Mouse (Mus musculus) neural tube, embryonic 15.5 days (tissue): Measurements from ENCODE around the gene Pdxdc1. TPM values are rescaled to one million over a fixed set of nuclear protein-coding genes. Genes with fewer than 3 reads are reported as not detected.

ENCODE experiments used
- ATAC-seq: fragments of 200-750 bp; cut with Nextera tagmentation; 2 replicates; pipeline ENCODE4 v1.8.0; 2017; ENCODE audit warnings: mild to moderate bottlenecking, moderate TSS enrichment, moderate library complexity; ENCODE audit not compliant: low FRiP score
- H3K27ac ChIP-seq: fragments of 300-500 bp; sonication (generic); replicated peaks from 2 replicates; pipeline ENCODE4 v1.5.1; 2015; ENCODE audit warnings: mild to moderate bottlenecking, inconsistent platforms
- H3K27me3 ChIP-seq: fragments of 300-500 bp; sonication (generic); replicated peaks from 2 replicates; pipeline ENCODE4 v1.6.1; 2015; ENCODE audit warnings: inconsistent platforms
- H3K36me3 ChIP-seq: fragments of 300-500 bp; sonication (generic); 2 replicates; pipeline ENCODE4 v1.6.1; 2015; ENCODE audit warnings: inconsistent platforms
- H3K4me1 ChIP-seq: fragments of 300-500 bp; sonication (generic); 2 replicates; pipeline ENCODE4 v1.6.1; 2015; ENCODE audit warnings: inconsistent platforms
- H3K4me2 ChIP-seq: fragments of 300-500 bp; sonication (generic); 2 replicates; pipeline ENCODE4 v1.6.1; 2015; ENCODE audit warnings: inconsistent platforms, mild to moderate bottlenecking, moderate library complexity
- H3K4me3 ChIP-seq: fragments of 300-500 bp; sonication (generic); replicated peaks from 2 replicates; pipeline ENCODE4 v1.5.1; 2015; ENCODE audit warnings: mild to moderate bottlenecking, inconsistent platforms
- H3K9ac ChIP-seq: fragments of 300-500 bp; sonication (generic); replicated peaks from 2 replicates; pipeline ENCODE4 v1.6.1; 2015; ENCODE audit warnings: mild to moderate bottlenecking, inconsistent platforms
- H3K9me3 ChIP-seq: fragments of 300-500 bp; sonication (generic); replicated peaks from 2 replicates; pipeline ENCODE4 v1.6.1; 2016; ENCODE audit warnings: inconsistent platforms
- WGBS: fragments of 180-500 bp; shearing (Covaris S2); methylation state at CpG from one replicate; pipeline ENCODE4 v1.1.7; 2015; ENCODE audit warnings: mixed read lengths; 5-methylcytosine and 5-hydroxymethylcytosine counted together
- polyA plus RNA-seq: library from polyadenylated mRNA; unstranded; fragments of >200 nt; fragmentation: Nextera tagmentation; extraction: Ambion mirVana; gene quantifications from 2 replicates; pipeline ENCODE4 v1.2.1, GENCODE M21; 2015

Gene Pdxdc1
- polyA plus RNA-seq, 1 experiment from 2014 or later = 71.1 TPM

GRCm38 (mm10) chr16:13840056-13840455, 62.9 kb downstream of the Pdxdc1 start:
- H3K4me1 ChIP-seq = no peaks in the 10 kb centered on the region
- no peaks in the 10 kb centered on the region for H3K9me3 ChIP-seq
- no peaks in the 10 kb centered on the region for H3K27me3 ChIP-seq
- WGBS = 91% methylated on average over 7 of the region's 7 CpGs
- no peak overlapping the region for H3K4me2 ChIP-seq
- H3K4me3 ChIP-seq = no peak overlapping the region
- no peak for ATAC-seq
- H3K36me3 ChIP-seq = peaks cover 86% of the 10 kb centered on the region
- H3K9ac ChIP-seq = no peak overlapping the region
- H3K27ac ChIP-seq = no peak overlapping the region

GRCm38 (mm10) chr16:13834382-13834781, 68.5 kb downstream of the Pdxdc1 start:
- Histone ChIP-seq H3K27ac (no peak overlapping the region), H3K4me2 (no peak overlapping the region), H3K4me3 (no peak overlapping the region), H3K36me3 (peaks cover 95% of the 10 kb centered on the region), H3K27me3 (no peaks in the 10 kb centered on the region), H3K9me3 (no peaks in the 10 kb centered on the region), H3K4me1 (no peaks in the 10 kb centered on the region), H3K9ac (no peak overlapping the region)
- ATAC-seq = no peak
- WGBS = 96% methylated on average over 5 of the region's 5 CpGs

- Histone ChIP-seq H3K4me3 (no peak overlapping the region), H3K9ac (no peak overlapping the region), H3K9me3 (no peaks in the 10 kb centered on the region), H3K27ac (no peak overlapping the region), H3K27me3 (no peaks in the 10 kb centered on the region), H3K36me3 (peaks cover 93% of the 10 kb centered on the region), H3K4me2 (no peak overlapping the region), H3K4me1 (no peaks in the 10 kb centered on the region)
- 87% methylated on average over 5 of the region's 5 CpGs for WGBS
- ATAC-seq = no peak
Observed at GRCm38 (mm10) chr16:13831606-13832005, 71.3 kb downstream of the Pdxdc1 start.

- Histone ChIP-seq H3K9ac (no peak overlapping the region), H3K4me3 (no peak overlapping the region), H3K36me3 (peaks cover 83% of the 10 kb centered on the region), H3K4me2 (no peak overlapping the region), H3K9me3 (no peaks in the 10 kb centered on the region), H3K27ac (no peak overlapping the region), H3K4me1 (no peaks in the 10 kb centered on the region), H3K27me3 (no peaks in the 10 kb centered on the region)
- ATAC-seq = no peak
- WGBS = 89% methylated on average over 10 of the region's 10 CpGs
Observed at GRCm38 (mm10) chr16:13830444-13830843, 72.5 kb downstream of the Pdxdc1 start.

- Histone ChIP-seq H3K9me3 (no peaks in the 10 kb centered on the region), H3K27me3 (no peaks in the 10 kb centered on the region), H3K36me3 (peaks cover 49% of the 10 kb centered on the region), H3K9ac (no peak overlapping the region), H3K4me2 (no peak overlapping the region), H3K4me1 (peaks cover 8% of the 10 kb centered on the region), H3K27ac (no peak overlapping the region), H3K4me3 (no peak overlapping the region)
- WGBS = 93% methylated on average over 4 of the region's 4 CpGs
- no peak for ATAC-seq
Observed at GRCm38 (mm10) chr16:13826511-13826910, 76.4 kb downstream of the Pdxdc1 start.

GRCm38 (mm10) chr16:13825781-13826490, 77.0 kb downstream of the Pdxdc1 start:
- H3K4me3 ChIP-seq = no peak overlapping the region
- no peak overlapping the region for H3K27ac ChIP-seq
- H3K9me3 ChIP-seq = no peaks in the 10 kb centered on the region
- H3K36me3 ChIP-seq = peaks cover 43% of the 10 kb centered on the region
- no peak overlapping the region for H3K9ac ChIP-seq
- ATAC-seq = no peak
- H3K4me2 ChIP-seq = no peak overlapping the region
- peaks cover 11% of the 10 kb centered on the region for H3K4me1 ChIP-seq
- no peaks in the 10 kb centered on the region for H3K27me3 ChIP-seq
- WGBS = 82% methylated on average over 7 of the region's 7 CpGs

GRCm38 (mm10) chr16:13820771-13821170, 82.2 kb downstream of the Pdxdc1 start:
- 95% methylated on average over 5 of the region's 5 CpGs for WGBS
- Histone ChIP-seq H3K9ac (no peak overlapping the region), H3K4me2 (peak overlapping the region; percentile 71), H3K9me3 (no peaks in the 10 kb centered on the region), H3K4me3 (peak overlapping the region; percentile 88; the same call in 1 of the 2 replicates), H3K27ac (no peak overlapping the region), H3K27me3 (no peaks in the 10 kb centered on the region), H3K36me3 (0 out of 2 replicates have a peak, but pooled peaks cover 3% of the 10 kb centered on the region), H3K4me1 (peaks cover 33% of the 10 kb centered on the region)
- no peak for ATAC-seq

GRCm38 (mm10) chr16:13819806-13820500, 83.0 kb downstream of the Pdxdc1 start:
- H3K4me2 ChIP-seq = peak overlapping the region; percentile 71
- peak overlapping the region; percentile 88 for H3K4me3 ChIP-seq
- H3K27me3 ChIP-seq = no peaks in the 10 kb centered on the region
- peak overlapping the region; percentile 91 for H3K9ac ChIP-seq
- WGBS = 35% methylated on average over 12 of the region's 12 CpGs
- H3K27ac ChIP-seq = peak overlapping the region; percentile 97
- no peaks in the 10 kb centered on the region for H3K9me3 ChIP-seq
- peaks cover 33% of the 10 kb centered on the region for H3K4me1 ChIP-seq
- H3K36me3 ChIP-seq = peaks cover 6% of the 10 kb centered on the region
- peak; percentile 0; the same call in 1 of the 2 replicates for ATAC-seq

- under 1% methylated on average over 36 of the region's 36 CpGs for WGBS
- ATAC-seq = peak; percentile 45; the same call in 1 of the 2 replicates
Observed at GRCm38 (mm10) chr16:13819394-13819743, 83.6 kb downstream of the Pdxdc1 start.

GRCm38 (mm10) chr16:13818560-13819393, 84.2 kb downstream of the Pdxdc1 start, which contains the start of gene Ntan1:
Ntan1 (plus strand) TSS chr16:13818845.
- peak within 1 kb of the TSS; percentile 91 for H3K9ac ChIP-seq
- no peaks in the 10 kb centered on the region for H3K9me3 ChIP-seq
- H3K36me3 ChIP-seq = peaks cover 15% of the 10 kb centered on the region
- peaks cover 33% of the 10 kb centered on the region for H3K4me1 ChIP-seq
- ATAC-seq = peak; percentile 97
- peak within 1 kb of the TSS; percentile 88 for H3K4me3 ChIP-seq
- no peaks in the 10 kb centered on the region for H3K27me3 ChIP-seq
- peak within 1 kb of the TSS; percentile 71 for H3K4me2 ChIP-seq
- peak within 1 kb of the TSS; percentile 97 for H3K27ac ChIP-seq
- 0% methylated on average over 56 of the region's 58 CpGs for WGBS

More at GRCm38 (mm10) chr16:13819394-13819743, 83.6 kb downstream of the Pdxdc1 start:
- H3K4me1 ChIP-seq = peaks cover 33% of the 10 kb centered on the region
- H3K9me3 ChIP-seq = no peaks in the 10 kb centered on the region
- H3K27ac ChIP-seq = peak overlapping the region; percentile 97
- H3K4me2 ChIP-seq = peak overlapping the region; percentile 71
- peak overlapping the region; percentile 91 for H3K9ac ChIP-seq
- no peaks in the 10 kb centered on the region for H3K27me3 ChIP-seq
- peaks cover 12% of the 10 kb centered on the region for H3K36me3 ChIP-seq
- peak overlapping the region; percentile 88 for H3K4me3 ChIP-seq

- H3K9me3 ChIP-seq = no peaks in the 10 kb centered on the region
- H3K36me3 ChIP-seq = peaks cover 68% of the 10 kb centered on the region
- ATAC-seq = no peak
- peaks cover 6% of the 10 kb centered on the region for H3K4me1 ChIP-seq
- no peak overlapping the region for H3K4me2 ChIP-seq
- WGBS = 96% methylated on average over 3 of the region's 3 CpGs
- no peak overlapping the region for H3K9ac ChIP-seq
- H3K27me3 ChIP-seq = no peaks in the 10 kb centered on the region
- no peak overlapping the region for H3K4me3 ChIP-seq
- H3K27ac ChIP-seq = no peak overlapping the region
Observed at GRCm38 (mm10) chr16:13813200-13813599, 89.7 kb downstream of the Pdxdc1 start.
